Mouse (Mus musculus) ovary, adult 10 weeks (tissue): ENCODE measurements around the gene D5Ertd577e. TPM values are rescaled to one million over a fixed set of nuclear protein-coding genes. Genes with fewer than 3 reads are reported as not detected.

Experiments
- polyA plus RNA-seq: library from polyadenylated mRNA; stranded (reverse); fragments of 350-450 nt; fragmentation: Illumina TruSeq; extraction: RNeasy Lipid Tissue Mini Kit (QIAGEN cat#74804); gene quantifications from one replicate; pipeline ENCODE4 v1.2.3, GENCODE M21; 2014

Gene D5Ertd577e
- polyA plus RNA-seq: 15.4 TPM

GRCm38 (mm10) chr5:95456506-95456905 is at the start of gene D5Ertd577e:
D5Ertd577e (plus strand) TSS chr5:95456806.

GRCm38 (mm10) chr5:95510458-95510857 is 53.9 kb downstream of the D5Ertd577e start, which contains the start of gene Gm3286:
Gm3286 (plus strand) TSS chr5:95510758.

Other genes starting within 250 kb of the D5Ertd577e start
- gene Gm10424, start 184.0 kb upstream of the D5Ertd577e start, polyA plus RNA-seq: not detected
- 5.5 TPM for gene Gm3259, start 150.9 kb upstream of the D5Ertd577e start, polyA plus RNA-seq
- gene Gm3286, start 54.0 kb downstream of the D5Ertd577e start, polyA plus RNA-seq: 0.37 TPM
- gene Gm7971, start 138.1 kb downstream of the D5Ertd577e start, polyA plus RNA-seq: not detected